Comparison of ENCODE assay signal across 10 mouse cellular contexts in genomic region chrX:11432403-11433004, GRCm38 (mm10).
DNase-seq lines count a peak whose midpoint lies in the region; ATAC-seq and TF ChIP-seq lines count a peak whose summit lies in the region.
"Had no signal": no experiment of that assay in that cellular context is flagged by ENCODE, and none has a peak within 500 bp of the region (broad histone marks: within the 10 kb centered on the region; RNA-seq: fewer than 3 reads in every experiment).

No protein-coding gene starts in this region.

- WGBS in intestine, embryonic 14.5 days = 44% methylated on average over 10 of the region's 12 CpGs
- WGBS in intestine, postnatal 0 days = 72% methylated on average over 12 of the region's 12 CpGs
- WGBS in embryonic facial prominence, embryonic 11.5 days = 53% methylated on average over 12 of the region's 12 CpGs
- WGBS in lung, postnatal 0 days = 60% methylated on average over 11 of the region's 12 CpGs
- 82% methylated on average over 12 of the region's 12 CpGs for WGBS in cerebellum, adult 2 months

- TF ChIP-seq POLR2A in cerebellum, adult 2 months (IDR thresholded peaks at IDR 0.05; ENCODE audit: borderline replicate concordance, insufficient read depth, low read length) = no peak

- H3K27ac ChIP-seq in intestine, embryonic 14.5 days (ENCODE audit: low read depth) = peak overlapping the region; percentile 38; the same call in 1 of the 2 replicates
- no peak overlapping the region for H3K27ac ChIP-seq in intestine, postnatal 0 days (ENCODE audit: low read depth, low read length)
- no peak overlapping the region for H3K27ac ChIP-seq in embryonic facial prominence, embryonic 11.5 days (replicated peaks; ENCODE audit: low read depth, low read length)
- no peak overlapping the region for H3K27ac ChIP-seq in lung, postnatal 0 days (ENCODE audit: low read length)
- H3K27ac ChIP-seq in cerebellum, adult 2 months (ENCODE audit: insufficient read depth, low read length) = no peak overlapping the region

- no peak for ATAC-seq in intestine, embryonic 14.5 days (replicated peaks; ENCODE audit: low FRiP score, low TSS enrichment, low read depth)
- ATAC-seq in intestine, postnatal 0 days = no peak
- ATAC-seq in embryonic facial prominence, embryonic 11.5 days (replicated peaks; ENCODE audit: insufficient number of reproducible peaks, low FRiP score, low TSS enrichment, low read depth) = no peak
- no peak for ATAC-seq in lung, postnatal 0 days
- ATAC-seq: activated CD4-positive, CD25-positive, alpha-beta regulatory T cell, adult 4 months had no signal

- TF ChIP-seq EP300 in lung, postnatal 0 days (IDR thresholded peaks at IDR 0.05) = no peak

- no peak overlapping the region for H3K4me3 ChIP-seq in intestine, embryonic 14.5 days (ENCODE audit: low read depth, low read length)
- no peak overlapping the region for H3K4me3 ChIP-seq in intestine, postnatal 0 days (ENCODE audit: low read depth, low read length)
- no peak overlapping the region for H3K4me3 ChIP-seq in embryonic facial prominence, embryonic 11.5 days (ENCODE audit: low read depth, low read length)
- no peak overlapping the region for H3K4me3 ChIP-seq in lung, postnatal 0 days (ENCODE audit: low read depth, low read length)
- no peak overlapping the region for H3K4me3 ChIP-seq in cerebellum, adult 2 months (replicated peaks; ENCODE audit: insufficient read depth, low read depth, low read length)

- no peak for TF ChIP-seq CTCF in intestine, postnatal 0 days (IDR thresholded peaks at IDR 0.05; ENCODE audit: low read depth)
- 0 out of 2 replicates have a peak, but pooled peaks have one; percentile 6 for TF ChIP-seq CTCF in lung, postnatal 0 days (IDR thresholded peaks at IDR 0.05)
- TF ChIP-seq CTCF in cerebellum, adult 2 months (IDR thresholded peaks at IDR 0.05; ENCODE audit: borderline replicate concordance, insufficient read depth, low read depth, low read length) = no peak

- no peaks in the 10 kb centered on the region for H3K9me3 ChIP-seq in intestine, embryonic 14.5 days (ENCODE audit: control insufficient read depth, low read length)
- no peaks in the 10 kb centered on the region for H3K9me3 ChIP-seq in intestine, postnatal 0 days (ENCODE audit: control insufficient read depth)
- no peaks in the 10 kb centered on the region for H3K9me3 ChIP-seq in embryonic facial prominence, embryonic 11.5 days (replicated peaks; ENCODE audit: control insufficient read depth, low read length)
- no peaks in the 10 kb centered on the region for H3K9me3 ChIP-seq in lung, postnatal 0 days (ENCODE audit: low read length)

- H3K4me1 ChIP-seq in intestine, embryonic 14.5 days (replicated peaks; ENCODE audit: control insufficient read depth, insufficient read depth, low read length) = peaks cover 3% of the 10 kb centered on the region; the same call in 1 of the 2 replicates
- no peaks in the 10 kb centered on the region for H3K4me1 ChIP-seq in intestine, postnatal 0 days (replicated peaks; ENCODE audit: control insufficient read depth, insufficient read depth, low read length)
- no peaks in the 10 kb centered on the region for H3K4me1 ChIP-seq in embryonic facial prominence, embryonic 11.5 days (ENCODE audit: control insufficient read depth, insufficient read depth, low read length)
- H3K4me1 ChIP-seq in lung, postnatal 0 days (ENCODE audit: insufficient read depth, low read depth, low read length) = no peaks in the 10 kb centered on the region
- no peaks in the 10 kb centered on the region for H3K4me1 ChIP-seq in cerebellum, adult 2 months (ENCODE audit: control insufficient read depth, insufficient read depth, low read length)

- no peak for DNase-seq in intestine, embryonic 14.5 days (ENCODE audit: low spot score)
- peak; percentile 6 for DNase-seq in ZHBTc4 (ENCODE audit: low read depth, low spot score)
- DNase-seq in embryonic facial prominence, embryonic 11.5 days (ENCODE audit: low spot score) = peak; percentile 23
- DNase-seq in lung, postnatal 0 days (ENCODE audit: low spot score) = no peak
- no peak for DNase-seq in cerebellum, adult 8-10 months
- no peak for DNase-seq in cerebellum, adult 2 months
- DNase-seq: gastrocnemius, postnatal 10 days; kidney, postnatal 25 days had no signal

- no peak overlapping the region for H3K4me2 ChIP-seq in intestine, embryonic 14.5 days (ENCODE audit: low read length)
- H3K4me2 ChIP-seq in intestine, postnatal 0 days (replicated peaks; ENCODE audit: low read depth) = no peak overlapping the region
- H3K4me2 ChIP-seq in embryonic facial prominence, embryonic 11.5 days (ENCODE audit: low read depth, low read length) = no peak overlapping the region
- H3K4me2 ChIP-seq in lung, postnatal 0 days (replicated peaks; ENCODE audit: low read depth, low read length) = no peak overlapping the region

- no peaks in the 10 kb centered on the region for H3K36me3 ChIP-seq in intestine, embryonic 14.5 days (ENCODE audit: control insufficient read depth, insufficient read depth, low read length)
- no peaks in the 10 kb centered on the region for H3K36me3 ChIP-seq in intestine, postnatal 0 days (ENCODE audit: control insufficient read depth, insufficient read depth)
- no peaks in the 10 kb centered on the region for H3K36me3 ChIP-seq in embryonic facial prominence, embryonic 11.5 days (replicated peaks; ENCODE audit: control insufficient read depth, insufficient read depth, low read depth, low read length)
- H3K36me3 ChIP-seq in lung, postnatal 0 days (ENCODE audit: insufficient read depth, low read length) = no peaks in the 10 kb centered on the region

- H3K27me3 ChIP-seq in intestine, embryonic 14.5 days (replicated peaks; ENCODE audit: control insufficient read depth, insufficient read depth, low read length) = peaks cover 11% of the 10 kb centered on the region; the same call in 1 of the 2 replicates
- H3K27me3 ChIP-seq in intestine, postnatal 0 days (replicated peaks; ENCODE audit: control insufficient read depth, insufficient read depth, low read length) = no peaks in the 10 kb centered on the region
- no peaks in the 10 kb centered on the region; the same call in 1 of the 2 replicates for H3K27me3 ChIP-seq in embryonic facial prominence, embryonic 11.5 days (ENCODE audit: control insufficient read depth, insufficient read depth, low read length)
- H3K27me3 ChIP-seq in lung, postnatal 0 days (replicated peaks; ENCODE audit: insufficient read depth, low read length) = no peaks in the 10 kb centered on the region
- peaks cover 1% of the 10 kb centered on the region; the same call in 1 of the 2 replicates for H3K27me3 ChIP-seq in cerebellum, adult 2 months (ENCODE audit: control insufficient read depth, insufficient read depth, low read length)

- H3K9ac ChIP-seq in intestine, embryonic 14.5 days (ENCODE audit: low read length) = no peak overlapping the region
- no peak overlapping the region for H3K9ac ChIP-seq in intestine, postnatal 0 days (ENCODE audit: low read depth, low read length)
- H3K9ac ChIP-seq in embryonic facial prominence, embryonic 11.5 days (replicated peaks; ENCODE audit: low read length) = no peak overlapping the region
- no peak overlapping the region for H3K9ac ChIP-seq in lung, postnatal 0 days (replicated peaks; ENCODE audit: low read depth)

Comparison
In these comparisons a context has a peak if more than half of its experiments do, and no peak if none do; other contexts are left out.
1. DNase-seq: peak in ZHBTc4 (single experiment) and embryonic facial prominence, embryonic 11.5 days (single experiment); none in intestine, embryonic 14.5 days (single experiment), lung, postnatal 0 days (single experiment), cerebellum, adult 8-10 months (single experiment) and cerebellum, adult 2 months (0 of 2).